Mouse (Mus musculus) G1E (cell line): Measurements from ENCODE around the gene Pef1. TPM values are rescaled to one million over a fixed set of nuclear protein-coding genes. Genes with fewer than 3 reads are reported as not detected.

Source experiments
- ATAC-seq: 2 replicates; pipeline ENCODE4 v1.8.0; 2016; ENCODE audit warnings: mild to moderate bottlenecking; ENCODE audit not compliant: insufficient number of reproducible peaks, poor library complexity, low FRiP score, severe bottlenecking; ENCODE audit errors: extremely low read depth
- DNase-seq: peaks from one replicate; pipeline ENCODE4 v3.0.0; 2012; ENCODE audit warnings: low spot score
- H3K27me3 ChIP-seq: 2 replicates; pipeline ENCODE4 v1.6.1; 2012; ENCODE audit warnings: mild to moderate bottlenecking, low read length, inconsistent platforms; ENCODE audit not compliant: insufficient read depth
- H3K36me3 ChIP-seq: replicated peaks from 2 replicates; pipeline ENCODE3; 2012; ENCODE audit warnings: mild to moderate bottlenecking, inconsistent platforms
- H3K4me1 ChIP-seq: 2 replicates; pipeline ENCODE4 v1.6.1; 2012; ENCODE audit warnings: low read depth, low read length, inconsistent platforms, mixed read lengths; ENCODE audit not compliant: insufficient read depth
- H3K4me3 ChIP-seq: 2 replicates; pipeline ENCODE4 v1.5.1; 2012; ENCODE audit warnings: low read depth, mild to moderate bottlenecking, inconsistent platforms, low read length, moderate library complexity, mixed read lengths
- H3K9me3 ChIP-seq: replicated peaks from 2 replicates; pipeline ENCODE4 v1.6.1; 2012; ENCODE audit warnings: inconsistent platforms
- CTCF ChIP-seq: IDR thresholded peaks from 2 replicates; pipeline ENCODE4 v1.5.1; 2012; ENCODE audit warnings: low read depth, low read length, inconsistent platforms, mixed read lengths
- GATA1 ChIP-seq: IDR thresholded peaks from 2 replicates; pipeline ENCODE4 v1.6.1; 2012; ENCODE audit warnings: borderline replicate concordance, low read length, inconsistent platforms, mixed read lengths
- GATA2 ChIP-seq: IDR thresholded peaks from 2 replicates; pipeline ENCODE4 v1.6.1; 2012; ENCODE audit warnings: low read depth, low read length, inconsistent platforms, borderline replicate concordance
- POLR2AphosphoS5 ChIP-seq: IDR thresholded peaks from 2 replicates; pipeline ENCODE4 v1.6.1; 2012; ENCODE audit warnings: low read depth, low read length, inconsistent platforms; ENCODE audit not compliant: insufficient replicate concordance
- TAL1 ChIP-seq: conservative IDR thresholded peaks from 2 replicates; pipeline ENCODE4 v1.6.1; 2012; ENCODE audit warnings: low read depth, low read length, inconsistent platforms, mixed read lengths
- polyA plus RNA-seq: library from polyadenylated mRNA; stranded (reverse); fragments of >175 nt; gene quantifications from 2 replicates; pipeline ENCODE4 v1.2.3, GENCODE M21; 2012
- total RNA-seq, 2 experiments: library from RNA; stranded (forward) in 1 of 2; stranded (reverse) in 1 of 2; fragments of 200-1000 nt in 1 of 2; fragments of >200 nt in 1 of 2; fragmentation: Nextera tagmentation in 1 of 2; gene quantifications; 2 replicates each; pipeline ENCODE4 v1.2.3; 2014 to 2017

The Pef1 gene
- total and polyA plus RNA-seq, 3 experiments: 20.9 to 84.6 (median 24.8) TPM

- H3K27me3 ChIP-seq: peaks cover 69% of the 10 kb centered on the region
Measured at GRCm38 (mm10) chr4:130139214-130139492, 36.8 kb downstream of the Pef1 start, which contains the start of gene Hcrtr1. Gene Hcrtr1 (minus strand): TSS chr4:130139359.

GRCm38 (mm10) chr4:130140992-130141402, 38.6 kb downstream of the Pef1 start:
- no peak for ATAC-seq

More at GRCm38 (mm10) chr4:130139214-130139492, 36.8 kb downstream of the Pef1 start, which contains the start of gene Hcrtr1:
- Histone ChIP-seq H3K9me3 (no peaks in the 10 kb centered on the region), H3K36me3 (no peaks in the 10 kb centered on the region), H3K4me3 (no peak within 1 kb of the TSS), H3K4me1 (peaks cover 15% of the 10 kb centered on the region)
- ATAC-seq: no peak
- DNase-seq: no peak
- no peak for TF ChIP-seq GATA1
- no peak for TF ChIP-seq CTCF
- no peak for TF ChIP-seq GATA2
- no peak for TF ChIP-seq TAL1
- TF ChIP-seq POLR2AphosphoS5: no peak

GRCm38 (mm10) chr4:130141786-130142185, 39.4 kb downstream of the Pef1 start:
- Histone ChIP-seq H3K27me3 (peaks cover 65% of the 10 kb centered on the region), H3K9me3 (0 out of 2 replicates have a peak, but pooled peaks cover 2% of the 10 kb centered on the region), H3K4me1 (peaks cover 3% of the 10 kb centered on the region; the same call in 1 of the 2 replicates), H3K36me3 (no peaks in the 10 kb centered on the region), H3K4me3 (no peak overlapping the region)
- no peak for DNase-seq
- ATAC-seq: no peak
- TF ChIP-seq POLR2AphosphoS5: no peak

More at GRCm38 (mm10) chr4:130140992-130141402, 38.6 kb downstream of the Pef1 start:
- no peaks in the 10 kb centered on the region for H3K36me3 ChIP-seq
- no peak for DNase-seq
- H3K4me3 ChIP-seq: no peak overlapping the region
- peaks cover 4% of the 10 kb centered on the region; the same call in 1 of the 2 replicates for H3K4me1 ChIP-seq
- H3K9me3 ChIP-seq: 0 out of 2 replicates have a peak, but pooled peaks cover 2% of the 10 kb centered on the region
- H3K27me3 ChIP-seq: peaks cover 68% of the 10 kb centered on the region
- no peak for TF ChIP-seq TAL1
- TF ChIP-seq POLR2AphosphoS5: no peak
- TF ChIP-seq GATA2: no peak
- no peak for TF ChIP-seq GATA1
- TF ChIP-seq CTCF: no peak

- Histone ChIP-seq H3K9me3 (0 out of 2 replicates have a peak, but pooled peaks cover 2% of the 10 kb centered on the region), H3K27me3 (peaks cover 48% of the 10 kb centered on the region), H3K4me1 (no peaks in the 10 kb centered on the region), H3K4me3 (no peak overlapping the region), H3K36me3 (no peaks in the 10 kb centered on the region)
- ATAC-seq (no peak), DNase-seq (no peak)
- TF ChIP-seq GATA2 (no peak), POLR2AphosphoS5 (no peak), CTCF (no peak), TAL1 (no peak)
Measured at GRCm38 (mm10) chr4:130148405-130148804, 46.0 kb downstream of the Pef1 start.

- H3K27me3 ChIP-seq: peaks cover 42% of the 10 kb centered on the region
- no peaks in the 10 kb centered on the region for H3K36me3 ChIP-seq
- ATAC-seq: no peak
- TF ChIP-seq POLR2AphosphoS5 (no peak), CTCF (no peak), GATA1 (no peak), GATA2 (no peak), TAL1 (no peak)
- H3K4me1 ChIP-seq: no peaks in the 10 kb centered on the region
- H3K4me3 ChIP-seq: no peak overlapping the region
- H3K9me3 ChIP-seq: no peaks in the 10 kb centered on the region
- no peak for DNase-seq
Measured at GRCm38 (mm10) chr4:130154250-130154649, 51.9 kb downstream of the Pef1 start.

GRCm38 (mm10) chr4:130156812-130157371, 54.5 kb downstream of the Pef1 start:
- Histone ChIP-seq H3K36me3 (no peaks in the 10 kb centered on the region), H3K27me3 (peaks cover 31% of the 10 kb centered on the region), H3K4me3 (no peak overlapping the region), H3K4me1 (no peaks in the 10 kb centered on the region), H3K9me3 (no peaks in the 10 kb centered on the region)
- no peak for TF ChIP-seq GATA1
- TF ChIP-seq TAL1: no peak
- TF ChIP-seq GATA2: no peak
- no peak for TF ChIP-seq POLR2AphosphoS5
- TF ChIP-seq CTCF: no peak
- no peak for ATAC-seq
- DNase-seq: no peak
